Mouse (Mus musculus): ENCODE data around the gene Bcl6b. TPM values are rescaled to one million over a fixed set of nuclear protein-coding genes. Genes with fewer than 3 reads are reported as not detected.

The Bcl6b gene
- polyA plus RNA-seq, 1 experiment = 0.70 TPM

DNA sequence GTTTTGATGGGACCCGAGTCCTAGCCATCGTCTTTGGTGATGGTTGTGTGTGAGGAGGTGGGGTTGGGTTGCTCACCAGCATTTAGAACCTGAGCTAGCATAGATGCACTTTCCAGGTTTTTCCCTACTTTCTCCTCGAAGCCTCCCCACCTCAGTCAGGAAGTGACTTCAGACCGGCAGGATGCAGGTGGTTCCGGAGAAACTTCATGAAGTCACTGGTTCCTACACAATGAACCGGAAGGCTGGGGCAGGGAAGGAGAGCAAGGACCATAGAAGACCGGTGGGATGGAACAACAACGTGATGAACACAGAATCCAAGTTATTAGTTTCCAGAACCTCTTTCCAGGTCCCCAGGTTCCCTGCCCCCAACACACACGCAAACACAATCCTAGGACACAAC is 5.9 kb downstream of the Bcl6b start:
- Histone ChIP-seq H3K4me3 (ENCODE audit: insufficient read depth, low read length) (no peak overlapping the region), H3K27ac (ENCODE audit: insufficient read depth, low read depth, low read length) (no peak overlapping the region), H3K4me1 (ENCODE audit: control insufficient read depth, insufficient read depth, low read length) (peaks cover 37% of the 10 kb centered on the region)
- TF ChIP-seq POLR2A (IDR thresholded peaks at IDR 0.05; ENCODE audit: borderline replicate concordance, low read depth, low read length) (no peak), CTCF (IDR thresholded peaks at IDR 0.05; ENCODE audit: low read depth, low read length) (no peak)

DNA sequence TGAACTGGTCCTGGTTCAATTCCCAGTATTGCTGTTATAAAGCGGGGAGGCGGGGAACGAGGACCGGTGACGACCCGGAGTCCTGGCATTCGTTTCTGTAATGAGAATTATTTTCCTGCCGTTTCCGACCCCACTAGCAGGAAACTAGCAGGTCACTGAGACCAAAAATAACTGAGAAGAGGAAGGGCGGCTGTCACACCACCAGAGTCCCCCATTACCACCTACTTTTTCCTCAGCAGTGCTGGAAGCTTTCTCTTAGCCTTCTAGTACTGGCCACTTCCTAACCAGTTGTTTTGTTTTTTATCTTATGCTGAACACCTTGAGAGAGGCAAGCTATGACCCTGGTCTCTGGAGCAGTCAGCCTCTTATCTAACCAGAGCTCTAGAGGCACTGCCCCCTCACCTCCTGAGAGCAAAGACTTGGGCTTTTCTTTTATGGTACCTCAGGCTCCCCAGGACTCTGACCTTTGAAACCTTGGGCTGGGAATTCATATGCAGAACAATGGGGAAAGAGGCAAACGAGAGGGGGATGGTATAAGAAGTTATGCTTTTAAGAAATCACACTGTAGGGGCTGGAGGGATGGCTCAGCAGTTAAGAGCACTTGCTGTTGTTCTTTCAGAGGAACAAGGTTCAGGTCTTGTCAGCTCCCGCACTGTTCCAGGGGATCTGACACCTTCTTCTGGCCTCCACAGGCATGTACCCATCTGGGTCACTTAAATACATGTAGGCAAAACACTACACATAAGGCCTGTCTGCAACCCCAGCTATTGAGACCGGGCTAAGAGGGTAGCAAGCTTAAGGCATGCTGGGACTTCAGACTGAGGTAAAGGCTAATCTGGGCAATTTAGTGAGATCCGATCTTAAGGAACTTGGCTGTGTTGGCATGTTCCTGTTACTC is 7.7 kb downstream of the Bcl6b start:
- H3K4me3 ChIP-seq (ENCODE audit: insufficient read depth, low read length) = peak overlapping the region; percentile 91
- H3K4me1 ChIP-seq (ENCODE audit: control insufficient read depth, insufficient read depth, low read length) = peaks cover 40% of the 10 kb centered on the region
- TF ChIP-seq CTCF (IDR thresholded peaks at IDR 0.05; ENCODE audit: low read depth, low read length) (no peak), POLR2A (IDR thresholded peaks at IDR 0.05; ENCODE audit: borderline replicate concordance, low read depth, low read length) (no peak)
- H3K27ac ChIP-seq (ENCODE audit: insufficient read depth, low read depth, low read length) = peak overlapping the region; percentile 95

GRCm38 (mm10) chr11:70220731-70221602 is 8.6 kb downstream of the Bcl6b start, which contains the start of gene Slc16a13:
Gene Slc16a13 (minus strand): TSS chr11:70221064.
- TF ChIP-seq POLR2A (IDR thresholded peaks at IDR 0.05; ENCODE audit: borderline replicate concordance, low read depth, low read length) (peak; percentile 97), CTCF (IDR thresholded peaks at IDR 0.05; ENCODE audit: low read depth, low read length) (no peak)
- Histone ChIP-seq H3K4me3 (ENCODE audit: insufficient read depth, low read length) (peak within 1 kb of the TSS; percentile 91), H3K4me1 (ENCODE audit: control insufficient read depth, insufficient read depth, low read length) (peaks cover 40% of the 10 kb centered on the region), H3K27ac (ENCODE audit: insufficient read depth, low read depth, low read length) (peak within 1 kb of the TSS; percentile 95)

GRCm38 (mm10) chr11:70220323-70220722 is 9.3 kb downstream of the Bcl6b start:
- peak; percentile 19; the same call in 1 of the 2 replicates for TF ChIP-seq CTCF (IDR thresholded peaks at IDR 0.05; ENCODE audit: low read depth, low read length)
- no peak for TF ChIP-seq POLR2A (IDR thresholded peaks at IDR 0.05; ENCODE audit: borderline replicate concordance, low read depth, low read length)
- Histone ChIP-seq H3K4me1 (ENCODE audit: control insufficient read depth, insufficient read depth, low read length) (peaks cover 34% of the 10 kb centered on the region), H3K27ac (ENCODE audit: insufficient read depth, low read depth, low read length) (peak overlapping the region; percentile 79), H3K4me3 (ENCODE audit: insufficient read depth, low read length) (peak overlapping the region; percentile 91)

DNA sequence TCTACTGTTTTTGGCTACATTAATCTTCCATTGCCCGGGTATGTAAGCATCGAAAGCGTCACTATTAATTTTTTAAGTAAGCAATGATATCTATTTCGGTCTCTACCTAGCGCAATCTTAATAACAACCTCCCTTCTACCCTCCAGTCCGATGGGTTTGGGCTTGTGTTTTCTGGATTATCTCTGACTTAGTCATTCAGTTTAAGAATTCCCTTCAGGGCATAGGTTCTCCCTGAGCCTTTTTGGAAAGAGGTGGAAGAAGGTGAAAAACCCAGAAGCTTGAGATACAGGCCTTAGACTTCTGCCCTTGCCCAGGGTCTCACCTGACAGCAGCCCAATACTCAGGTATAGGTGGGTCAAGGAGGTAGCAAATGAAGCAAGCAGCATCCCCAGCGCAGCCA is 9.7 kb downstream of the Bcl6b start:
- Histone ChIP-seq H3K27ac (ENCODE audit: insufficient read depth, low read depth, low read length) (no peak overlapping the region), H3K4me1 (ENCODE audit: control insufficient read depth, insufficient read depth, low read length) (peaks cover 30% of the 10 kb centered on the region), H3K4me3 (ENCODE audit: insufficient read depth, low read length) (peak overlapping the region; percentile 91)
- no peak for TF ChIP-seq CTCF (IDR thresholded peaks at IDR 0.05; ENCODE audit: low read depth, low read length)
- no peak for TF ChIP-seq POLR2A (IDR thresholded peaks at IDR 0.05; ENCODE audit: borderline replicate concordance, low read depth, low read length)

DNA sequence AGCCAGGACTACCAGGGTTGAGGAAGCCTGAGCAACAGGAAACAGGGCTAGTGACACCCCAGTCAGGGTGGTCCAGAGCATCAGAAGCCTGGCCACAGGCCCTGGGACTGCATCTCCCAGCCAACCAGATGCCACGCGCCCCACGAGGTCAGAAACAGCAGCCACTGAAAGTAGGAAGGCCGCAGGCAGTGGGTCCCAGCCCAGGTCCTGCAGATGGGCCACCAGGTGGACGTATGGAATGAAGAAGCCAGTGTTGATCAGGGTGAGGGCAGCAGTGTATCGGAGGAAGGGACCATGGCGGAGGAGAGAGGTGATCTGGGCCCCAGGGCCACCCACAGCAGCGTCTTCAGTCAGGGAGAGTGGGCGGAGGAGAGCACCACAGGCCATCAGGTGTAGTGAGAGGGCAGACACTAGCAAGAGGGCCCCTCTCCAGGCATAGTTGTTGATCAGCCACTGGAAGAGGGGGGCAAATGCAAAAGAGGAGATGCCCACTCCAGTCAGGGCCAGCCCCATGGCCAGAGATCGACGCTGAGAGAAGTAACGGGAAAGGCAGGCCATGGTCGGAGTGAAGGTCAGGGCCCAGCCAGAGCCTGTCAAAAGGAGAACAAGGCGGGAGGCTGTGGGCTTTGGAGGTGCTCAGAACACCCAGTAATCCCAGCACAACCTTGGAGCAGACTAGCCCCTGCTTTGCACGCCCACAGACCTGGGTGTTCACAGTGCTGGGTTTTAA is 10.7 kb downstream of the Bcl6b start:
- no peak for TF ChIP-seq POLR2A (IDR thresholded peaks at IDR 0.05; ENCODE audit: borderline replicate concordance, low read depth, low read length)
- TF ChIP-seq CTCF (IDR thresholded peaks at IDR 0.05; ENCODE audit: low read depth, low read length) = no peak
- no peak overlapping the region for H3K27ac ChIP-seq (ENCODE audit: insufficient read depth, low read depth, low read length)
- no peak overlapping the region for H3K4me3 ChIP-seq (ENCODE audit: insufficient read depth, low read length)
- H3K4me1 ChIP-seq (ENCODE audit: control insufficient read depth, insufficient read depth, low read length) = peaks cover 22% of the 10 kb centered on the region

DNA sequence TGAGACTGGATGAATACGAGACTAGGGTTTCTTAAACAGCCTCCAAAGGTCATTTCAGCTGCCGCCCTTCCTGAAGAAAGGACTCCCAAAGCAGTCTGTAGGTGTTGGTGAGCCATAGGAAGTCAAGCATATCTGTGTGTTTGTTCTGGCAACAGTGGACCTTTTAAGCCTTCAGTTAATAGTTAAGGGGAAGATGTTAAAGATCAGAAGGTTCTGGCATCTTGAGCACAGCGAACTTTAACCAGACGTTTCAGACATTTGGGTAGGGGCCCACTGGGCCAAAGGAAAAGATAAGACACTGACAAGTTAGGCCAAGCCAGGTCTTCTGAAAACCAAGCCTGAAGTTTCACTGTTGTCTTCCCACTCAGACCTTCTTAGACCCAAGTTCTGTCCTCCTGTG is 11.6 kb downstream of the Bcl6b start:
- no peak for TF ChIP-seq CTCF (IDR thresholded peaks at IDR 0.05; ENCODE audit: low read depth, low read length)
- TF ChIP-seq POLR2A (IDR thresholded peaks at IDR 0.05; ENCODE audit: borderline replicate concordance, low read depth, low read length) = no peak
- H3K27ac ChIP-seq (ENCODE audit: insufficient read depth, low read depth, low read length) = no peak overlapping the region
- H3K4me1 ChIP-seq (ENCODE audit: control insufficient read depth, insufficient read depth, low read length) = peaks cover 22% of the 10 kb centered on the region
- no peak overlapping the region for H3K4me3 ChIP-seq (ENCODE audit: insufficient read depth, low read length)

DNA sequence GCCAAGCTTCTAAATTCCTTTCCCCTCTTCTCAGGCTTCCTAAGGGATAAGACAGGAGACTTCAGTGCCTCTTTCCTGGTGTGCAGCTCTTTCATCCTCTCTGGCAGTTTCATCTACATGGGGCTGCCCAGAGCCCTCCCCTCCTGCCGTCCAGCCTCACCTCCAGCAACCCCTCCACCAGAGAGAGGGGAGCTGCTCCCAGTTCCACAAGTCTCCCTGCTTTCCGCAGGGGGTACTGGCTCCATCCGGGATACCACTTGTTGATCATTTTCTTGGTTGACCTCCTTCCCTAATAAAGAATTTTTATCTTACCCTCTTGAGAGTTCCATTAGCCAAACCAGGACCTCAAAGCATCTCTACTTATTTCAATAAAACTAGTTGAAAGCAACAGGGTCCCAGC is 13.5 kb downstream of the Bcl6b start:
- H3K4me1 ChIP-seq (ENCODE audit: control insufficient read depth, insufficient read depth, low read length) = peaks cover 17% of the 10 kb centered on the region

DNA sequence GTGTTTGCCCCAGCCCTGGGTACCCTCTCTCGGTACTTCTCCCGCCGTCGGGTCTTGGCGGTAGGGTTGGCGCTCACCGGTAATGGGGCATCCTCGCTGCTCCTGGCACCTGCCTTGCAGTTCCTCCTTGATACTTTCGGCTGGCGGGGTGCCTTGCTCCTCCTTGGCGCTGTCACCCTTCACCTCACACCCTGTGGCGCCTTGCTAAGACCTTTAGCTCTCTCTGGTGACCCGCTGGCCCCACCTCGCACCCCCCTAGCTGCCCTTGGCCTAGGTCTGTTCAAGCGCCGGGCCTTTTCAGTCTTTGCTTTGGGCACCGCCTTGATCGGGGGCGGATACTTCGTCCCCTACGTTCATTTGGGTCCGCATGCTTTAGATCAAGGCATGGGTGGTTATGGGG is 14.3 kb downstream of the Bcl6b start:
- peaks cover 17% of the 10 kb centered on the region for H3K4me1 ChIP-seq (ENCODE audit: control insufficient read depth, insufficient read depth, low read length)
- H3K27ac ChIP-seq (ENCODE audit: insufficient read depth, low read depth, low read length) = no peak overlapping the region
- H3K4me3 ChIP-seq (ENCODE audit: insufficient read depth, low read length) = no peak overlapping the region

More for the DNA sequence above, 13.5 kb downstream of the Bcl6b start:
- TF ChIP-seq POLR2A (IDR thresholded peaks at IDR 0.05; ENCODE audit: borderline replicate concordance, low read depth, low read length) (no peak), CTCF (IDR thresholded peaks at IDR 0.05; ENCODE audit: low read depth, low read length) (no peak)
- H3K27ac ChIP-seq (ENCODE audit: insufficient read depth, low read depth, low read length) = no peak overlapping the region
- no peak overlapping the region for H3K4me3 ChIP-seq (ENCODE audit: insufficient read depth, low read length)

More for the DNA sequence above, 14.3 kb downstream of the Bcl6b start:
- no peak for TF ChIP-seq CTCF (IDR thresholded peaks at IDR 0.05; ENCODE audit: low read depth, low read length)
- TF ChIP-seq POLR2A (IDR thresholded peaks at IDR 0.05; ENCODE audit: borderline replicate concordance, low read depth, low read length) = no peak
